Mouse (Mus musculus) left cerebral cortex, postnatal 14 days (tissue): ENCODE measurements around the gene Hapln1. TPM values are rescaled to one million over a fixed set of nuclear protein-coding genes. Genes with fewer than 3 reads are reported as not detected.

Source experiments
- DNase-seq, 2 experiments: peaks; one replicate each; pipeline ENCODE4 v3.0.0; 2021 to 2022; ENCODE audit warnings: low spot score in 2 of 2, mixed read lengths in 1 of 2
- intact Hi-C: fragments of 180-260 bp; cut with DNase I; formaldehyde crosslinking; loops from one replicate; pipeline ENCODE4 v1.15.1; 2025
- long read RNA-seq, 2 experiments: library from polyadenylated mRNA; stranded (forward); transcript quantifications; one replicate each; pipeline ENCODE4 v2.0.0; 2021
- total RNA-seq, 2 experiments: library from RNA; stranded (reverse); gene quantifications; 2 replicates each; pipeline ENCODE4 v1.2.3; 2021

The Hapln1 gene
- 10 to 100 TPM; 60.4 to 69.4 TPM for total RNA-seq
- long read RNA-seq, experiment 1, partial matches to known transcripts = 20 of 25 reads
- long read RNA-seq, experiment 1, other reads (novel, unspliced or antisense) = 5 of 25 reads
- long read RNA-seq, experiment 2, partial matches to known transcripts = 20 of 22 reads
- long read RNA-seq, experiment 2, other reads (novel, unspliced or antisense) = 2 of 22 reads

GRCm38 (mm10) chr13:89539205-89539886, at the start of gene Hapln1:
Gene Hapln1, plus strand, starts transcription at chr13:89539796.
- intact Hi-C loops = loop anchor here (2.0 kb wide), 1 partner anchor 715 kb away; no protein-coding TSS in a partner anchor
- DNase-seq = peak; percentile 35 to 68

DNA sequence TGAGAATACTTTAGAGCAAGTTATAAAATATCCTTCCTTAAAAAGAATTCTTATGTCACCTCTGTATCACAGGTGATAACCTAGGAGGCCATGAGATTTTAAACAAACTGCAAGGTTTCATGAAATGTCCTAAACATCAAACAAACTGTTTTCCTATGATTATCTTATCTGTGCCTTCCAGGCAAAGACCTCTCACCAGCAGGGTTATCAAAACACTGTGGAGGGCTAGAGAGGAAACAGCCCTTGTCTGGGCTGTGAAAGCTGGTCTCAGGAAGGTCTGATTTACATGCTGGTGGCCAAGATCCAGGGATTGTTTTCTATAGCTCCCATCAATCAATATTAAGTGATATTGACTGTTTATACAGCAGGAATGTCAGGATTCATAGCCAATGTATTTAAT, 46.4 kb upstream of the Hapln1 start:
- intact Hi-C loops = no loop called here
- no peak for DNase-seq

DNA sequence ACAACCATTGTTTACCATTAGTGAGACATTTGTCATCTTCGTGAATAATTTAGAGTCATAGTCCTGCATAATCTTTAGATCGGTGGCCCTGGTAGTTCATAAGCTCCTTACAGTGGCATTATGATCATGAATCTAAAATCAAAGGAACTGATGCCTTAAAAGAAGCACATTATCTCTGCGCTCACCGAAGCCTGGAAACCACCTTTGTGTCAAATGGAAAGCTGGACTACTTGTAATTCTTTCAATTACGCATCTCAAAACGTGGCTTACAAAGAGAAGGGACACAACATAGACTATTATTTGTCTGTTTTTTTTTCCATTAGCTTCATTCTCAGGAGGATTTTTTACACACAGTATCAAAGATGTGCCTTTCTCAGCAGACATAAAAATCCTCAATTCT, 45.9 kb upstream of the Hapln1 start:
- intact Hi-C loops = no loop called here
- DNase-seq = no peak

DNA sequence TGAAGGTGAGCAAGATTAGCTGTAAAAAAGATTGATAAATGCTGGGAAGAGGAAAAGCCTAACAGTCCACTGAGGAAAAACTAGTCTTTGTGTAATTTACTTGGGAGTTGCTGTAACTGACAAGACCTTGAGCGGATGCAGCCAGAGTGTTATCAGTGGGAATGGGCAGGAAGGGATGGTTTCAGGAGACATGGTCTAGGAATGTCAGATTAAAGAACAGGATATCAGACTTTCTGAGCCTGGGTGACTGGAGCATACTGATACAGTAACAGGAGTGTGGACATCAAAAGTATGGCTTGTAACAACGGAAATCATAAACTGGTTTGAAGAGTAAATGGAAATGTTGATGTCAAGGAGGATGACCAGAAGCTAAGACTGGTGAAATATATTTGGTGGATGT, 43.0 kb upstream of the Hapln1 start:
- intact Hi-C loops = no loop called here
- DNase-seq = no peak

- DNase-seq = no peak
Observed at GRCm38 (mm10) chr13:89499419-89499818, 40.2 kb upstream of the Hapln1 start.

GRCm38 (mm10) chr13:89521507-89521908, 18.1 kb upstream of the Hapln1 start:
- intact Hi-C loops = no loop called here
- DNase-seq = no peak

More at GRCm38 (mm10) chr13:89499419-89499818, 40.2 kb upstream of the Hapln1 start:
- intact Hi-C loops = no loop called here

DNA sequence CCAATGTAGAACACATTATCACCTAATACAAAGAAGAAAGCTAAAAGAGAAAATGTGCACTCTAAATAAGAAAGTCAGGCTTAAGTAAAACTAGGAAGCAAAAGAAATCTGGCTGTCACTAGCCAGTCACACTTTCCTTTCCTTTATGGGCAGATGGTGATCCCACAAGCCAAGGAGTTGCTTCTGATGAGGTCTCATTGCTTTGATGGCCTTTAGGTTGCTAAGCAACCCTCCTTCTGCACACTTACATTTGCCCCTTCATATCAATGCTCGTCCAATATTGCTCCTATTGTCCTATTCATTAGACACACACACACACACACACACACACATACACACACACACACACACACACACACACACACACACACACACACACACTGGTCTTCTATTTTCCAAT, 10.9 kb upstream of the Hapln1 start:
- intact Hi-C loops = no loop called here

DNA sequence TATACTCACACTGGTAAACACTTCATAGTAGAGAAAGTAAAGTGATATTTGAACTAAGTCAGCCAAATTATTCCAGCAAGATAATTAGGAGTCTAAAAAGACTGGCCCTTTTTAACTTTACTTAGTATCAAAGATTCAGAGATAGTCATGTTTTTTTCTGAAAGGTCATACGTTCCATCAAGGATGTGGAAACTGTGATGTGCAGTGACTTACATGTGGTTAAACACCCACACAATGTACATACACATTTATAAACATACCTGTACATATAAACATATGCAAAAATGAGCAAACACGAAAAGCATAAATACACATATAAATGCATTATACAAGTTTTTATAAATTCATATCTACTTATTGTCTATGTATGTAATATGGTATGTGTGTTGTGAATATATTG, 9.2 kb upstream of the Hapln1 start:
- intact Hi-C loops = no loop called here
- no peak for DNase-seq

More for the DNA sequence above, 10.9 kb upstream of the Hapln1 start:
- DNase-seq = no peak

DNA sequence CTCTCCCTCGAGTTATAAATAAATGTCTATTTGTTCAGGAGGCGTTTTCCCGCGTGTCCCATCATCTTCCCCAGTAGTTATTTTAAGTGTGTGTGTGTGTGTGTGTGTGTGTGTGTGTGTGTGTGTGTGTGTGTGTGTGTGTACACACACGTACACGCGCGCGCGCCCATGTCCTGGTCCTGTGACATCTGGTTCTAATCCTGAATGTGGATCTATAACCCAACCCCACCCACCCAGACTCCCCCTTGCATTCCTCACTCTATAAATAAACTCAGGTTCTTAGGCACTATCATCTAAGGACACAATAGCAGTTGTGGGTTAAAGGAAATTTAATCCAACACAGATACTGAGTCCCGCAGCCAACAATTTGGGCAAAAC, 280 bp downstream of the Hapln1 start:
- intact Hi-C loops = loop anchor here (2.0 kb wide), 1 partner anchor 715 kb away; no protein-coding TSS in a partner anchor
- DNase-seq = no peak

GRCm38 (mm10) chr13:89540301-89540982, 846 bp downstream of the Hapln1 start:
- DNase-seq = no peak
- intact Hi-C loops = no loop called here

GRCm38 (mm10) chr13:89543003-89543402, 3.4 kb downstream of the Hapln1 start:
- intact Hi-C loops = no loop called here
- DNase-seq = peak; percentile 73 to 77

GRCm38 (mm10) chr13:89548203-89548740, 8.7 kb downstream of the Hapln1 start:
- intact Hi-C loops = loop anchor here (5.0 kb wide), 2 partner anchors 84 to 1339 kb away; no protein-coding TSS in a partner anchor

DNA sequence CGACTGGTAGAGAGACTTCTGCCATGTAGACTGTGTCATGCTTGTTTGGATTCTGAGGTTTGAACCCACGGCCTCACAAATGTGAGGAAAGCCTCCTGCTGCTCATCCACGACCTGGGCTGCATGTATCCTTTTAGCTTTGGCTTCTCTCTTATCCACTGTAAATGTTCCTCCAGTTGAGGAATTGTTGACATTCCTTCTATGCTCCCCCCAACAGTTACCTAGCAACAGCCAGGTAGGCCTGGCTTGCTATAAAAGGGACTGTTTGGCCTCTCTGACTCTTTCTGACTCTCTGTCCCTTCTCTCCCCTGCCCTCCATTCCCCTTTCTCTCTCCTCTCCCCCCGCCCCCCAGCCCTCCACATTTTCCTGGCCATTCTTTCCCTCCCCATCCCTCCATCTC, 9.9 kb downstream of the Hapln1 start:
- intact Hi-C loops = loop anchor here (5.0 kb wide), 2 partner anchors 83 to 1338 kb away; no protein-coding TSS in a partner anchor
- DNase-seq = no peak

More at GRCm38 (mm10) chr13:89548203-89548740, 8.7 kb downstream of the Hapln1 start:
- DNase-seq = peak; percentile 73 to 75

GRCm38 (mm10) chr13:89551502-89551901, 11.9 kb downstream of the Hapln1 start:
- DNase-seq = peak in 1 of 2 experiments; percentile 28
- intact Hi-C loops = loop anchor here (10.0 kb wide), 1 partner anchor 1303 kb away; no protein-coding TSS in a partner anchor

GRCm38 (mm10) chr13:89564518-89564917, 24.9 kb downstream of the Hapln1 start:
- DNase-seq = no peak
- intact Hi-C loops = no loop called here

DNA sequence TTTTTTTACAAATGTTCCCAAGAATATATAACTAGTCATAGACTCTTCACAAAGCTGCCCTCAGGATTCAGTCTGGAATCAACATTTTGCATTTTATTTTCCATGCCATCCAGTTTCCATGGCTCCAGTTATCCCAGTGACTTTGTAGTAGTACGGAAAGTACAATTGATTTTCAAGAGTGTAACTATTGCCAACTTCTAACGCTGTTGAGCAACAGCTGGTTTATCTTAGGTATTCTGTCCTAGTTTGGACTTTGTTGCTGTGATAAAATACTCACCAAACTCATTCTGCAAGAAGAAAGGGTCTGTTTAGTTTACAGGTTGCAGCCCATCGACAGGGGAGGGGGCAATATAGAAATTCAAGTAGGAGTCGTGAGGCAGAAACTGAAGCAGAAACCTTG, 26.7 kb downstream of the Hapln1 start:
- intact Hi-C loops = no loop called here

DNA sequence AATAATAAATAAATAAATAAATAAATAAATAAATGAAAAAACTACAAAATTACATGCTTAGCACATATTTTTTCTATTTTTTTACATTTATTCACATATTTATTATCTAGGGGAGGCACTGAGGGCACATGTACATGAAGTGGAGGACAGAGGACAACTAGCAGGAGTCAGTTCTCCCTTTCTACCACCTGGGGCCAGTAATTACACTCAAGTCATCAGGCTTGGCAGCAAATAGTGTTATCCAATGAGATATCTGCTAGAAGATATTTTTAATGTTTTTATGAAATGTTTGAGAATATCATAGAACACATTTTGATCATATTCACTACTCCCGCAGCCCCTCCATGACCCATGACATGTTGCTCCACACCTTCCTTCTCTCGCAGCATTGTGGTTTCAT, 39.5 kb downstream of the Hapln1 start:
- DNase-seq = no peak
- intact Hi-C loops = no loop called here

More for the DNA sequence above, 26.7 kb downstream of the Hapln1 start:
- DNase-seq = no peak

GRCm38 (mm10) chr13:89583138-89583746, 43.6 kb downstream of the Hapln1 start:
- DNase-seq = no peak
- intact Hi-C loops = no loop called here
